In genomic region chr8:91135308-91136181, GRCm38 (mm10) we compare ENCODE assay signal across 10 mouse cellular contexts.
DNase-seq lines count a peak whose midpoint lies in the region; ATAC-seq and TF ChIP-seq lines count a peak whose summit lies in the region.
"Had no signal": no experiment of that assay in that cellular context is flagged by ENCODE, and none has a peak within 500 bp of the region (broad histone marks: within the 10 kb centered on the region; RNA-seq: fewer than 3 reads in every experiment).

No protein-coding gene starts in this region.

- peaks cover 28% of the 10 kb centered on the region for H3K4me1 ChIP-seq in hindbrain, embryonic 10.5 days (replicated peaks)
- H3K4me1 ChIP-seq in hindbrain, postnatal 0 days (ENCODE audit: insufficient read depth, low read length), result peaks cover 6% of the 10 kb centered on the region
- H3K4me1 ChIP-seq in embryonic fibroblast, embryonic 13.5 days (ENCODE audit: control insufficient read depth, insufficient read depth, low read length), result peaks cover 10% of the 10 kb centered on the region; the same call in 1 of the 2 replicates

- H3K4me3 ChIP-seq in hindbrain, embryonic 10.5 days, result no peak overlapping the region
- no peak overlapping the region for H3K4me3 ChIP-seq in hindbrain, postnatal 0 days (ENCODE audit: low read length)
- no peak overlapping the region for H3K4me3 ChIP-seq in embryonic fibroblast, embryonic 13.5 days (ENCODE audit: insufficient read depth, low read length)

- no peak for ATAC-seq in hindbrain, postnatal 0 days

- no peak overlapping the region for H3K9ac ChIP-seq in hindbrain, postnatal 0 days (replicated peaks; ENCODE audit: low read length)
- H3K9ac ChIP-seq: heart, embryonic 15.5 days had no signal

- no peak for TF ChIP-seq POLR2A in embryonic fibroblast, embryonic 13.5 days (IDR thresholded peaks at IDR 0.05; ENCODE audit: low read depth, low read length)

- no peaks in the 10 kb centered on the region for H3K27me3 ChIP-seq in hindbrain, embryonic 10.5 days (ENCODE audit: insufficient read depth, poor library complexity, severe bottlenecking)
- H3K27me3 ChIP-seq in hindbrain, postnatal 0 days (ENCODE audit: insufficient read depth, low read length), result no peaks in the 10 kb centered on the region
- H3K27me3 ChIP-seq: heart, embryonic 15.5 days; limb, embryonic 13.5 days had no signal

- DNase-seq in hindbrain, embryonic 10.5 days (ENCODE audit: low spot score), result no peak
- DNase-seq in hindbrain, postnatal 0 days (ENCODE audit: low spot score), result no peak
- DNase-seq in ES-CJ7 (ENCODE audit: low read depth, low spot score), result peak; percentile 30
- peak; percentile 48 to 65 for DNase-seq in kidney, postnatal 4 days
- DNase-seq in thymus, adult 18-20 months, result no peak
- no peak for DNase-seq in ovary, postnatal 10 days (ENCODE audit: low spot score)
- no peak for DNase-seq in urinary bladder, postnatal 25 days (ENCODE audit: low spot score)

- H3K9me3 ChIP-seq in hindbrain, embryonic 10.5 days, result no peaks in the 10 kb centered on the region
- no peaks in the 10 kb centered on the region for H3K9me3 ChIP-seq in hindbrain, postnatal 0 days (ENCODE audit: low read length)
- H3K9me3 ChIP-seq: heart, embryonic 15.5 days; limb, embryonic 13.5 days had no signal

- peak overlapping the region; percentile 91; the same call in 1 of the 2 replicates for H3K27ac ChIP-seq in hindbrain, embryonic 10.5 days
- no peak overlapping the region for H3K27ac ChIP-seq in hindbrain, postnatal 0 days
- peak overlapping the region; percentile 19; the same call in 1 of the 2 replicates for H3K27ac ChIP-seq in embryonic fibroblast, embryonic 13.5 days (ENCODE audit: insufficient read depth, low read length)
- H3K27ac ChIP-seq: limb, embryonic 13.5 days had no signal

- no peaks in the 10 kb centered on the region for H3K36me3 ChIP-seq in hindbrain, embryonic 10.5 days
- no peaks in the 10 kb centered on the region for H3K36me3 ChIP-seq in hindbrain, postnatal 0 days (ENCODE audit: insufficient read depth, low read length)
- H3K36me3 ChIP-seq: heart, embryonic 15.5 days had no signal

- no peak overlapping the region for H3K4me2 ChIP-seq in hindbrain, postnatal 0 days (ENCODE audit: low read depth, low read length)

- 66% methylated on average over 14 of the region's 14 CpGs for WGBS in hindbrain, embryonic 10.5 days
- 62% methylated on average over 14 of the region's 14 CpGs for WGBS in hindbrain, postnatal 0 days

- no peak for TF ChIP-seq CTCF in hindbrain, postnatal 0 days (IDR thresholded peaks at IDR 0.05; ENCODE audit: low read depth)
- TF ChIP-seq CTCF in embryonic fibroblast, embryonic 13.5 days (IDR thresholded peaks at IDR 0.05; ENCODE audit: borderline replicate concordance, insufficient read depth, low read length), result no peak

Comparison
In these comparisons a context has a peak if more than half of its experiments do, and no peak if none do; other contexts are left out.
1. DNase-seq: peak in ES-CJ7 (single experiment) and kidney, postnatal 4 days (2 of 2); none in hindbrain, embryonic 10.5 days (single experiment), hindbrain, postnatal 0 days (single experiment), thymus, adult 18-20 months (0 of 2), ovary, postnatal 10 days (single experiment) and urinary bladder, postnatal 25 days (single experiment).